Mouse (Mus musculus) lung, postnatal 0 days (tissue): ENCODE data around the gene Mapre3. TPM values are rescaled to one million over a fixed set of nuclear protein-coding genes. Genes with fewer than 3 reads are reported as not detected.

ENCODE experiments used
- ATAC-seq: fragments of 200-750 bp; cut with Nextera tagmentation; 2 replicates; pipeline ENCODE4 v1.8.0; 2017; ENCODE audit warnings: moderate library complexity
- DNase-seq: peaks from one replicate; pipeline ENCODE4 v3.0.0-alpha.2; 2016; ENCODE audit warnings: low spot score
- H3K27ac ChIP-seq: fragments of 300-500 bp; sonication (generic); 2 replicates; pipeline ENCODE4 v1.5.1; 2014; ENCODE audit warnings: antibody characterized with exemption, mild to moderate bottlenecking, low read length, mixed read lengths
- H3K27me3 ChIP-seq: fragments of 300-500 bp; sonication (generic); replicated peaks from 2 replicates; pipeline ENCODE4 v1.6.1; 2014; ENCODE audit warnings: low read length, mixed read lengths; ENCODE audit not compliant: insufficient read depth
- H3K36me3 ChIP-seq: fragments of 300-500 bp; sonication (generic); 2 replicates; pipeline ENCODE4 v1.6.1; 2014; ENCODE audit warnings: low read length, mixed read lengths; ENCODE audit not compliant: insufficient read depth
- H3K4me1 ChIP-seq: fragments of 300-500 bp; sonication (generic); 2 replicates; pipeline ENCODE4 v1.6.1; 2014; ENCODE audit warnings: antibody characterized with exemption, low read depth, low read length, mixed read lengths; ENCODE audit not compliant: insufficient read depth
- H3K4me2 ChIP-seq: fragments of 300-500 bp; sonication (generic); replicated peaks from 2 replicates; pipeline ENCODE4 v1.6.1; 2014; ENCODE audit warnings: low read depth, mild to moderate bottlenecking, low read length, moderate library complexity, mixed read lengths
- H3K4me3 ChIP-seq: fragments of 300-500 bp; sonication (generic); 2 replicates; pipeline ENCODE4 v1.5.1; 2014; ENCODE audit warnings: low read depth, low read length
- H3K9ac ChIP-seq: fragments of 300-500 bp; sonication (generic); replicated peaks from 2 replicates; pipeline ENCODE4 v1.6.1; 2014; ENCODE audit warnings: low read depth, mild to moderate bottlenecking
- H3K9me3 ChIP-seq: fragments of 300-500 bp; sonication (generic); 2 replicates; pipeline ENCODE4 v1.6.1; 2016; ENCODE audit warnings: low read length, mixed read lengths
- CTCF ChIP-seq: IDR thresholded peaks from 2 replicates; pipeline ENCODE4 v1.5.1; 2016; ENCODE audit warnings: antibody characterized with exemption, mild to moderate bottlenecking
- EP300 ChIP-seq: IDR thresholded peaks from 2 replicates; pipeline ENCODE4 v1.6.1; 2016; ENCODE audit warnings: antibody characterized with exemption, mild to moderate bottlenecking, control low read depth
- WGBS: fragments of 180-500 bp; shearing (Covaris S2); extraction: QIAGEN DNeasy Blood & Tissue Kit; methylation state at CpG from one replicate; pipeline ENCODE4 v1.1.7; 2014; 5-methylcytosine and 5-hydroxymethylcytosine counted together
- polyA plus RNA-seq: library from polyadenylated mRNA; unstranded; fragments of >200 nt; fragmentation: Nextera tagmentation; extraction: Ambion mirVana; gene quantifications from 2 replicates; pipeline ENCODE4 v1.2.1, GENCODE M21; 2015

Mapre3 gene
- polyA plus RNA-seq, 1 experiment from 2014 or later = 23.2 TPM

DNA sequence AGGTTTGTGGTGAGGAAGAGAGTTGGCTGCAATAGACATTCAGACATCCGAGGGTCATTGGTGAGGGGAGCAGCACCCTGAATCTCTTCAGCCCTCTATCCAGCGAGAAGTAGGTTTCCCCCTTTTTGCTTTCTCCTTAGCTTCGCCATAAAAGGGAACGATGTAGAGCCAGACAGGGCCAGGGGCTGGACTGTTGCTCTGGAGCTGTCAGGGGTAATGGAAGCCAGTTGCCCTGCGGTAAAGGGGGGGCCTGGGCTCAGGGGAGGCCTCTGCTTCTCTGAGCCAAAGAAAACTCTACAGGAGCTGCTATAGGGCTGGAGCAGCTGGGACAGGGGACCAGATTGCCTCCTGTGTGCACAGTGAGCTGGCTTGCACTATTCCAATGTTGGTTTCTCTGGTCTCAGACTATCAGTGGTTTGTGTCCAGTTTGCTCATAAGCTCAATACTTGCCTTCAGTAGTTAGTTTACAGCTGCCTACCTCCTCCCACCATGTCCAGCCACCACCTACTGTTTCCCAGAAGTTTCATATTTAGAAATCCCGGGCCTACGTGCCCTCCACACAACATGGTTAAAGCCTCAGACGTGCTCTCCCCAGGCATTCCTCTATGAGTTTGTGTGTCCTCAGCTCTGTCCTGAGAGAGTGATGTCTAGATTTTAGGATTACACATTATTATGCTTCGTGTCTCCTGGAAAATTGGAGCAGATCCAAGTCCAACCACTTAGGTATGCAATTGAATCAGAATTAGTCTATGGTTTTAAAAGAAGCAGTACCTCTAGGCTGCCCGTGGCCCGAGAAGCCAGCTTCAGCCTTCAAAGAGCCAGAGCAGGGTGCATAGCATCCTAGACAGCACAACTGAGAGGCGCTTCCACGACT lies 94.2 kb downstream of the Mapre3 start:
- H3K4me1 ChIP-seq = peaks cover 11% of the 10 kb centered on the region
- no peaks in the 10 kb centered on the region for H3K27me3 ChIP-seq
- H3K4me2 ChIP-seq = peak overlapping the region; percentile 83
- H3K4me3 ChIP-seq = 0 out of 2 replicates have a peak overlapping the region, but pooled peaks have one; percentile 73
- WGBS = 37% methylated on average over 13 of the region's 13 CpGs
- DNase-seq (peak; percentile 60), ATAC-seq (peak; percentile 18)
- peak overlapping the region; percentile 93 for H3K27ac ChIP-seq
- peaks cover 13% of the 10 kb centered on the region; the same call in 1 of the 2 replicates for H3K36me3 ChIP-seq
- no peak for TF ChIP-seq CTCF
- no peak for TF ChIP-seq EP300
- H3K9ac ChIP-seq = no peak overlapping the region
- H3K9me3 ChIP-seq = no peaks in the 10 kb centered on the region

DNA sequence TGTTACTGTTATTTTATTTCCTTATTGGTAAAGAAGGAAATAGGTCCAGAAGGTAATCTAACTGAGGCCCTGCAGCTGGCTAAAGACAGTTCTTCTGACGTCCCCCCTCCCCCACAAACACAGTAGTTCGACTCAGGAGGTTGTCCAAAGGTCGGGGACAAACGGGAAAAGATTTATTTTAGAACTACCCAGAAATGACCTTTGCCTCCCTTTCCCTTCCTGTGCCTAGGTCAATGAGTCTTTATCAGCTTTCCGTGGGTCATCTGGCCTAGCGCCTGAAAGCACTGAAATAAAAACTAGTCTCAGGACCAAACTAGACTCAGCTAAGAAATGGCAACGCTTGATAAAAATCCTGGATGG lies 94.8 kb downstream of the Mapre3 start:
- Histone ChIP-seq H3K4me3 (no peak overlapping the region), H3K9ac (no peak overlapping the region), H3K4me1 (peaks cover 11% of the 10 kb centered on the region), H3K4me2 (no peak overlapping the region), H3K36me3 (peaks cover 7% of the 10 kb centered on the region; the same call in 1 of the 2 replicates), H3K9me3 (no peaks in the 10 kb centered on the region), H3K27ac (peak overlapping the region; percentile 93), H3K27me3 (no peaks in the 10 kb centered on the region)
- DNase-seq (peak; percentile 35), ATAC-seq (no peak)
- 28% methylated on average over 7 of the region's 7 CpGs for WGBS
- TF ChIP-seq EP300 = no peak
- no peak for TF ChIP-seq CTCF

DNA sequence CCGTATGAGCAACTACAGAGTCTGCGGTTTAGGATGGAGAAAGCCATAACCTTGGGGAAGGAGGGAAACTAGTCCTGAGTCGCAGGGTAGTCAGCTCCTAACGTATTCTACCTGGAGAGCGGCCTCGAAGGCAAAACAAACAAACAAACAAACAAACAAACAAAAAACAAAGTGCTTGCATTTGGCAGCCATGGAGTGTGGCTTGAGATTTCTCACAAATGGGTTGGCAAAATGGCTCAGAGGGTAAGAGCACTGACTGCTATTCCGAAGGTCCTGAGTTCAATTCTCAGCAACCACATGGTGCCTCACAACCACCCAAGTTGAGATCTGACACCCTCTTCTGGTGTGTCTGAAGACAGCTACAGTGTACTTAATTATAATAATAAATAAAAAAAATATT lies 95.4 kb downstream of the Mapre3 start:
- H3K27ac ChIP-seq = peak overlapping the region; percentile 93; the same call in 1 of the 2 replicates
- H3K9ac ChIP-seq = no peak overlapping the region
- 0 out of 2 replicates have a peak, but pooled peaks cover under 1% of the 10 kb centered on the region for H3K36me3 ChIP-seq
- 82% methylated on average over 7 of the region's 7 CpGs for WGBS
- ATAC-seq (no peak), DNase-seq (no peak)
- H3K4me1 ChIP-seq = peaks cover 11% of the 10 kb centered on the region
- no peaks in the 10 kb centered on the region for H3K9me3 ChIP-seq
- H3K4me3 ChIP-seq = no peak overlapping the region
- no peak overlapping the region for H3K4me2 ChIP-seq
- no peaks in the 10 kb centered on the region for H3K27me3 ChIP-seq
- TF ChIP-seq CTCF (no peak), EP300 (no peak)

- H3K4me1 ChIP-seq = peaks cover 16% of the 10 kb centered on the region
- no peak for DNase-seq
- TF ChIP-seq CTCF (no peak), EP300 (no peak)
- no peak for ATAC-seq
- no peak overlapping the region for H3K4me3 ChIP-seq
- H3K27ac ChIP-seq = no peak overlapping the region
- no peak overlapping the region for H3K4me2 ChIP-seq
- H3K36me3 ChIP-seq = no peaks in the 10 kb centered on the region
- no peaks in the 10 kb centered on the region for H3K27me3 ChIP-seq
- no peaks in the 10 kb centered on the region for H3K9me3 ChIP-seq
- H3K9ac ChIP-seq = no peak overlapping the region
Observed at GRCm38 (mm10) chr5:30910481-30910880, 96.0 kb downstream of the Mapre3 start.

GRCm38 (mm10) chr5:30912156-30912555 lies 97.7 kb downstream of the Mapre3 start:
- H3K4me1 ChIP-seq = peaks cover 19% of the 10 kb centered on the region
- no peak for ATAC-seq
- no peak overlapping the region for H3K9ac ChIP-seq
- peak overlapping the region; percentile 82 for H3K27ac ChIP-seq
- TF ChIP-seq EP300 (no peak), CTCF (no peak)
- H3K36me3 ChIP-seq = no peaks in the 10 kb centered on the region
- H3K27me3 ChIP-seq = no peaks in the 10 kb centered on the region
- no peaks in the 10 kb centered on the region for H3K9me3 ChIP-seq
- no peak overlapping the region for H3K4me3 ChIP-seq
- DNase-seq = peak; percentile 21
- H3K4me2 ChIP-seq = no peak overlapping the region
- WGBS = 43% methylated on average over 5 of the region's 5 CpGs

- H3K27ac ChIP-seq = peak within 1 kb of the TSS; percentile 82
- H3K4me1 ChIP-seq = peaks cover 15% of the 10 kb centered on the region
- peak within 1 kb of the TSS; percentile 29 for H3K9ac ChIP-seq
- ATAC-seq (peak; percentile 69), DNase-seq (peak; percentile 95)
- 10% methylated on average over 12 of the region's 13 CpGs for WGBS
- TF ChIP-seq CTCF = peak; percentile 30
- no peak for TF ChIP-seq EP300
- peak within 1 kb of the TSS; percentile 43 for H3K4me3 ChIP-seq
- peak within 1 kb of the TSS; percentile 54 for H3K4me2 ChIP-seq
- peaks cover 6% of the 10 kb centered on the region; the same call in 1 of the 2 replicates for H3K36me3 ChIP-seq
- no peaks in the 10 kb centered on the region for H3K9me3 ChIP-seq
- H3K27me3 ChIP-seq = no peaks in the 10 kb centered on the region
Observed at GRCm38 (mm10) chr5:30913060-30913841, 98.8 kb downstream of the Mapre3 start, which contains the start of gene Emilin1. Emilin1 (plus strand) TSS chr5:30913402.
